Mouse (Mus musculus) cerebellum, adult (tissue): Measurements from ENCODE around the gene C2cd3.

ENCODE experiments used
- ATAC-seq: cut with Nextera tagmentation; 2 replicates; pipeline ENCODE4 v1.9.2; 2017; ENCODE audit warnings: mild to moderate bottlenecking, moderate library complexity, mixed read lengths; ENCODE audit not compliant: insufficient number of reproducible peaks, low FRiP score, low TSS enrichment

C2cd3 gene

DNA sequence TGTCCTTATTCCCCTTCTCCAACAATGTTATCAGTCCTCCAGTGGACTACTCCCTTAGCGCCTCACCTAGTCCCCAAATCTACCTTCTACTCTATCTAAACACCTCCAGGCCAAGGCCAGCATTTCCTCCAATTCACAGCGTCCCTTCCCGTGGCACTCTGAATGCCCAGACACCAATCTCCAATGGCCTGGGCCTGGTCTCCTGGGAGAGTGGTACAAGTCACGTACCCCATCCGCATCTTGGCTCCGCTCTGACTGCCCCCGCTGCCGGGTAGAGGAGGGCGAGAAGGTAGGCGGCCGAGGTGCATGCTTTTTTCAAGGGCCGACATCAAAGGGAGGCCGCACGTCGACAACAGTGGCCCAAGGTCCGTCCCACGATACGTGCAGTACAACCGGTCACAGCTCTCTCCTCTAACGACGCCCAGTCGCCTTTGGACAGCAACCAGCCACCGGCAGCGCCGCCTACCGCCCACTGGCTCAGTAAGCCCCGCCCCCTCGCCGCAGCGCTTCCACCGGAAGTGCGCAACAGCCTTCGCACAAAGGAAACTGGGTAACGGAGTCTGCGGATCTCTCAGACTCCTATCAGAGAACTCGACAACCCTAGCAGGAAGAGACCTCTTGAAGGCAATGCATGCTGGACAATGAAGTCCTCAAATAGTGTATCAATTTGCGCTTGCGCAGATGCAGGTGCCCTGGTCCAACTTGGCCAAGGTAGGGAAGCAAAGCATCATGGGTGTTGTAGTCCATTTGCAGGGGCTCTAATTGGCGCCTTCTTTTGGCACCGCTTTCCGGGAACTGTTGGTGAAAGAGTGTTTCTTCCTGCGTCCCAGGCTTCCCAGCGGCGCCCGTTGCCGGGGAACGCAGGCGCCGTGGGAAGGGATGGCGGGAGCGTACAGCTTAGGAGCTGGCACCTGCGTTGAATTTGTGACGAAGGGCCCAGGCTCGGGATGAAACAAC is at the start of gene C2cd3, which contains the start of gene Ppme1:
Gene C2cd3, plus strand, starts transcription at position 739 of the 957 bp plus-strand sequence.
Gene Ppme1, minus strand, starts transcription at position 813 of the 957 bp plus-strand sequence.
- peak; percentile 98 for ATAC-seq

DNA sequence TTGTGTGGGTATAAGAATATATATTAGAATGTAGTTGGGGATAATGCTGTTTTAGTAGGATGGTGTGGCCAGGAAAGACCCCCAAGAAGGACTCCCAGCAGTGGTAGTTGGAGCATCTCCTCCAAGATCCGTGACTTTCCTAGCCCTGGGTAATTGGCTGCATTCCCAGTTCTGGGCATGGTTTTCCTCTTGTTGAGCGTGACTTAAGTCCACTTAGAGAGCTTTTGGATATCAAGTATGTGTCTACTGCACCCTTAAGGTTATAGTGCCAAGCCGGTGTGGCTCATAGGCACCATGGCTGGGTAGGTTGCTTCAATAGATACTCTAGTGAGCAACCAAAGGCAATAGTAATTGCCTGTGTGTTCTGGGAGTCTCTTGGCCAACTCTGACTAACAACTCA is 48.3 kb upstream of the C2cd3 start:
- ATAC-seq, result no peak

DNA sequence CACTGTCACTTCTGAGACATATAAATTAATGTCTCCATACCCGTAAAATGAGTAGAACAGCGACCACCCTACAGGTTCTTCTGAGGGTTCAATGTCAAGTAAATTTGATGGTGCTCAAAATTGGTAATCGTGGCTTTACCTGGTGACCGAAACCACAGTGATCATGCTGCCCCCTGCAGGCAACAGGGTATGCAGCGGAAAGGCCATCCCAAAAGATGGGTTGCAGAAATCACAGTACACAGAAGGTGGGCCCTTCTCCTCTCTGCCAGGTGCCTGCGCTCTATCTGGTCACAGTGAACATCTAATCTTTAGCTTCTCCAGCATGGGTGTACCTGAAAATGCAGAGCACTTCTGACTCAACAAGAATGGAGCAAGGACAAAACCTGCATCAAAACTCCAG is 46.6 kb upstream of the C2cd3 start:
- ATAC-seq, result no peak

DNA sequence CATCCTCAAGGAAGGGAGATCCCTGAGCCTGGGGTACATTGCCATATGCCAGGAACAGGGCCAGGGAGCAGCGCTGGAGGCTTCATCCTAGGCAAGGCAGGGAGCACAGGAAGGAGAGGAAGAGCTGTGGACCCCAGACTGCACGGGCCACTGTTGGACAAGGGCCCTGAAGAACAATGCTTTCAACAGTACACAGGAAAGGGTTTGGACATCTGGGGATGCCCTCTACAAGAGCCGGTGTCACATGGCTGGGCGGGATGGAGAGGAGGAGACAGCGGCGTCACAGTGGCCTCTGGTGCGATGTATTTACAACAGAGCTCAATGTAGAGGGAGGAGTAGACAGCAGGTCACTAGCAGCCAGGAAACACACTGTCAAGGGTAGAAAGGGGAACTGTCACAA is 44.5 kb upstream of the C2cd3 start:
- no peak for ATAC-seq

DNA sequence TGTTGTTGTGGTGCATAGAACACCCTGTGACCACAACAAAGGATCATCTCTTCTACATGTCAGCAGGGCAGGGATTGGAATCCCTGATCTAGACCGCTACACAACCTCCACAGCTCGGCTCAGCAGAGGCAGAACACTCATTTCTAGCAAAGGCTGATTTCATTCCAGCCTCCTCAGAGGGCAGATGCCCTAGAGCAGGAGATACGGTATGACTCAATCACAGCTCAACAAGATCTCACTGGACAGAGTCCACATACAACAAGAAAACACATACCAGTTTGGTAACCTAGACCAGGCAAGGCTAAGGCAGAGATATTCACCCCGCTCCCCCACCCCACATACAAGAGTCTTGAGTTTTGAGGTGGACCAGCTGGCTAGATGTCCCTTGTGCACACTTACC is 43.4 kb upstream of the C2cd3 start:
- ATAC-seq, result no peak

DNA sequence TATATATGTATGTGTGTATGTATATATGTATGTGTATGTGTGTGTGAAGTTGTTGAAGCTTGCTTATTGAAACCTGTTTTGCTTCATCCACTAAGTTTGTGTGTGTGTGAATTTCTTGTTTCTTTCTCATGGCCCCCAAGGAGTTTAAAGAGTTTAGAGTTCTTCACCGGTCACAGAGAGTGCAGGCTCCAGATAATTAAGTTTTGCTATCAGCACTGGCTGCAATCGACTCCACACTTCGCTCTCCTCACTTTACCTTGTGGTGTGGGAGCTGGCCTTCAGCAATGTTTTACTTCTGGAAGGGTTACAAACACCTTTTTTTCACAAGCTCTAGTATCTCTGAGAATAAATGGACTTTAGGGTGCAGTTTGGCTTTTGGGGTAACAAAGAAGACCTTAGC is 40.8 kb upstream of the C2cd3 start:
- ATAC-seq, result no peak

DNA sequence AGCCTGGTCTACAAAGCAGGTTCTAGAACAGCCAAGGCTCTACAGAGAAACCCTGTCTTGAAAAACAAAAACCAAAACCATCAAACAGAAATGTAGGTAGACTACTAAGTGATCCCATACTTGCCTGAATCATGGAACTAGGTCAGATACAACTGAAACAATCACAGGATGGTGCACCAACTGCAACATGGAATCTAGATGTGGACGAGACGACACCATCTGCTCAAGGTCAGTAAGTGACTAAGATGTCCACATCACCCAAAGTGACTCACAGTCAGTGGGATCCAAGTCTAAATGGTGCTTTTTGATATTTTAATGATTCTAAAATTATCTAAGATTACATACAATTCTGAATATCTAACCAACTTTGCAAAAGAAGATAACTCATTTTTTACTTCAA is 36.1 kb upstream of the C2cd3 start:
- no peak for ATAC-seq

DNA sequence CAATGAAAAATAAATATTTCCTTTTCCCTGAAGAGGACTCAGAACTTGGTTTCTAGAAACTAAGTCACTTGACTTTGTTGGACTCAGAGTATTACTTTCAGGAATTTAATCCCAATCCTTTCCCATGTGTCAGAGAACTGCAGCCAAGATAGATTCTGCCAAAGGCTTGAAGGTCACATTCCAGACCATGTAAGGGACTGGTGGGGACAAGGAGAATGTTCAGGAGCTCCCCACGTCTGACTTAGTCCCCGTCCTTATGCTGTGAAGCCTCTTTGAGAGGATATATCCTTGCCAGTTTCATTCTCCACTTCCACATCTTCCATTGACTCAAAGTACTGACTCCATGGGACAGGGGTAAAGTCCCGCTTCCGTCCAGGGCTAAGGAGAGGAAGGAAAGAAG is 17.0 kb upstream of the C2cd3 start:
- no peak for ATAC-seq

DNA sequence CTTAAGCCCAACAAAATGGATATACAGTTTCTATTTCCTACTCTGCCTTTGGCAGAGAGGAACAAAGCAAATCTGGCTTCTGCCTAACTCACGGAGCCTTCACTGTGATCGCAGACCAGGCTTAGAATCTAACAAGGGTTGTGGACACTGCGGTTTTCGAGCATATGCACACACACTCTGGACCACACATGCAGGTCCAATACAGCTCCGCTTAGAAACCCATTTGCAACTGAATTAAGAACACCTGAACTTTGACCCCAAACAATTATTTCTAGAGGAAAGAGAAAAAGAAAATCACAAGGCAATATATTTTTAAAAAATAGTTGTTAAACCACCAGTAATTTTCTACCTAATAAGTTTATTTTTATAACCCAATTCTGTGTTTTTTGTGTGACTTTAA is 15.7 kb upstream of the C2cd3 start:
- no peak for ATAC-seq

DNA sequence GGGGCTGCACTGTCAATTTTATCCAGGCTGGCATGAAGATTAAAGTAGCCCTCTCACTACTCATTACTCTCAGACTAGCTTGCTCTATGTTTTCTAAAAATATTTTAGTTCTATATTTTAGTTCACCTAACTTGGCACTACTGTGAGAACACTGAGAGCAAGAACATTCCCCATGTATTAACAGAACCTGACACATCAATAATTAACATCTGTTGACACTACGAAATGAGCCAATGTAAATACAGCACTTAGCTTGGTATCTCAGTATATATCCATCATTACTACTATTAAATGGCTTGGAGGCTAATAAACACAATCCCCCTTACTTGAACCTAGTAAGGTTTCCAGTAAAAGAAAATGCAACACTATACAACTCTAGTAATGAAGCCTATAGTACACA is 15.3 kb upstream of the C2cd3 start:
- ATAC-seq, result no peak

DNA sequence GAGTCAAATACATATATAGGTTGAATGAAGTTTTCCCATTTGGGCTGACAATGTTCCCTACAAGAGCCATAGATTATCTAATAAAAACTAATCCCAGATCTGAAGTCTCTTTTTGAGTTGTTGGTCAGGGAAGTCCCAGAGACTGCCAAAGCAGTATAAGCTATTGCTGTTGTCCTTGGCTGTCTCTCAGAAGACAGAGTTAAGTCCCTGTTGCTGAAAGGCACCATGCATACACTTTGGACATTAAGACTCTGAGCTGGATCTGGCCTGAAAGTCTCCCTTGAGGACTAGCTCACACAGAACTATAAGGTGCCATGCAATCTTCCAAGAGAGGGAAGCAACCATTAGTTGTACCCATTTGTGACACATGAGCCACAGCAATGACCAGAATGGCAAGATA is 14.2 kb upstream of the C2cd3 start:
- no peak for ATAC-seq

DNA sequence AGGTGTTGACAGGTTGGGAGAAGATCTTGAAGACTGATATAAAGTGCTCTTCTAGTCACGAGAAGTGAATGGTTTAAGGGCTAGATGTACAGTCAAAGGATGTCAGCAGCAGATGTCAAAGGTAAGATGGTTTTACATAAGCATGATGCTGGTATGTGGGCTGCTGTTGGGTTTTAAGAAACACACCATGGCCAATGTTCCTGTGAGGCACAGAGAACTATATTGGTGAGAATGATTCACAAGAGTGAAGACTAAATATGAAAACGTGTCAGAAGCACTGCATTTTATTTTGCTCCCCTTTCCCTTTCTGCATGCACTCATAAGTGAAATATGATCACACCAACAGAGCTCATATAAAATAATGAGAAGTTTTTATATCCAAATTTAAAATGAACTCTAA is 8.9 kb upstream of the C2cd3 start:
- ATAC-seq, result no peak

DNA sequence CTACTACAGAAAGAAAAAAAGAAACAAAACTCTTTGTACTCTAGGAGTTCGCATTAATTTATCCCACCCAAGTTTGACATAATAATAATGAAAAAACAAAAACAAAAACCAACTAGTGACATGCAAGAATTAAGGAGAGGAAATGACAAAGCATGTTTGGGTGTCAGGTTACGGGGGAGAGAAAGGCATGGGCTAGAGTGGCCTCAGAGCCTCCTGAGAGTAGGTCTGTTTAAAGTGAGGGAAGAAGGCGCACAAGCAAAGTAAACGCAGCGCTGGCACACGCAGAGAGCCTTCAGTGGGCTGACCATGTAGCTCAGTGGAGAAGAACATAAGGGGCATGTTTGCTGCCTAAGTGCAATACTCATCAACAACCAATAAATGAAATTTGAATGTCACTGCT is 7.1 kb upstream of the C2cd3 start:
- ATAC-seq, result no peak

DNA sequence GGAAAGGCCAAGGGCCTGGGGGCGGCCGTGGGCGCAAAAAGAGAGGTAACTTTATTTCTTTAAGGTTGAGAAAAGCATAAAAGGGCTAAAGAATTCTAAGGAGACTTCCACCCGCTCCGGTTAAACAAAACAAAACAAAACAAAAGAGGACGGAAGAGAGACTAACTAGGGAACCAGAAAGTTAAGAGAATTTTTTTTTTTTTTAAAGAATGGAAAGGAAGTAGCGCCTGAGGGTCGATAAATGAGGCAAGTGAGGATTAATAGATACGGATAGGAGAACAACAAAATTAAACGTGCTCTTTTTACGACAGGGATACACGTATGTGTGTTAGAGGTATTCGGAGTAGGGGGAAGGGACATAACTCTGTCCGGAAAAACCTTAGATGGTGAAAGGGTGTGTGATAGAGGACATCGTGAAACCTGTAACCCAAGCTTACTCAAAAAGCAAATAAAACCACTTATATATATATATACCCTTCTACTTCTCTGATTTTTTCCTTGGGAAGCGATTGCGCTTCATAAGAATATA is 483 bp downstream of the C2cd3 start:
- no peak for ATAC-seq

DNA sequence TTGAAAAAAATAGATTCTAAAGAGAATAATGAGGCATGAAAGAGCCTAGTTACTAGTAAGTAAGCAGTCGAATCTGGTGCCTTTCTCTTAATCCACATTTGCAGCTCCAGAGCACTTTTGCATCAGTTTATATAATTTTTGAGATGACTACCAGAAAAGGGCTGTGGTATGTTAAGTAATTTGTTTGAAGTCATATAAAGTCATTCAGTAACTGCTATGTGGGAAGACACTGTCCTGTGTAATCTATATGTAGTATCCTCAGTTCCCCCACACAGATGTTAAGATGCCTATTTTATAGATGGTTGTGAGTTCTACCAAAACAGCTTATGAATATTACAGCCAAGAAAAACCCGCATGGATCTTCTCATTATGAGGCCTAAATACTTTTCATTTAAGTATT is 6.2 kb downstream of the C2cd3 start:
- ATAC-seq, result no peak

DNA sequence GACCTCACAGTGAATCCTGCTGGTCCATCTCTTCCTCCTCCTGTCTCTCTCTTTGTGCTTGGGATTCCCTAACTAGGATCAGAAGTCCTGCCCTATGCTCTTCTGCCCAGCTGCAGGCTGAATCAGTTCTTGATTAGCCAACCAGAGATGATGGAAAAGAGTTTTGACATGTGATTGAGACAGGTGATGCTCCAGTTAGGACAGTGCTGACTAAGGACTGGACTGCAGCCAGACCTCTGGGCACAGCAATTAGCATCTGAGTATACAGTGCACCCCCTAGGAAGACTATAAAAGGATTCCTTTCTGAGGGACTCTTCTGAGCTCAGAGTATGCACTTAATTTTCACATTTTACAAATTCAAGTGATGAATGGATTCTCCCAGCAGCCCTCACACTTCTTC is 9.1 kb downstream of the C2cd3 start:
- no peak for ATAC-seq

DNA sequence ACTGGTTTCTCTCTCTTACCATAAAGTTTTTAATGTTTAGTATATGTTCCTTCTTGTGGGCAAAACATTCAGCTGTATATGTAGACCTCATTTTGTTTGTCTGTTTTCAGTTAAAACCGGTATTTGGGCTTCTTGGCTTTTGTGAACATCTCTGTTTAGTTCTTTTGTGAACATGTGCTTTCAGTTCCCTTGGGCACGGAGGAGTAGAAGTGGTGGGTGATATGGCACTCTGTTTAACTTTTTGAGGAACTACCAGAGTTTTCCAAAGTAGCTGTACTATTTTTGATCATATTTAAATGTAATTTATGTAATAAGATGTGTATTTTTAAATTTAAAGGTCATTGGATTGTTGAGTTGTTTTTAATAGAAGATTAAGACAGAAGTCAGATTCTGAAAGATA is 11.2 kb downstream of the C2cd3 start:
- ATAC-seq, result no peak

DNA sequence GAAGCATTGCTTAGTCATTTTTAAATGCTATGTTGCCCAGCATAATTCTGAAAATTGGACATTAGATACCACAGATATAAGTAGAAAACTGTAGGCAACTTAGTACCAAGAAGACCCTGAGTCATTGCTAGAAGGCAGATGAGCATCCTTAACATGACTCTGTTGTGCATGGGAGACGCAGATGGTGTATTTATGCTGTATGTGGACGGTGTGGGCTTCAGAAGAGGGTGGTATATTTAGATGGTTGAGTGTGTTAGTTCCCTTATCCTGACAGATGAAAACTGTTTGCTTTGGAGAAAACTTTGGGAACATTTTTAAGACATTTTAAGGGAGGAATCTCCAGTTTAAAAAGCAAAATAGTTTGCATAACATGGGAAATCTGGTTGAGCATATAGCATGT is 16.1 kb downstream of the C2cd3 start:
- ATAC-seq, result no peak

DNA sequence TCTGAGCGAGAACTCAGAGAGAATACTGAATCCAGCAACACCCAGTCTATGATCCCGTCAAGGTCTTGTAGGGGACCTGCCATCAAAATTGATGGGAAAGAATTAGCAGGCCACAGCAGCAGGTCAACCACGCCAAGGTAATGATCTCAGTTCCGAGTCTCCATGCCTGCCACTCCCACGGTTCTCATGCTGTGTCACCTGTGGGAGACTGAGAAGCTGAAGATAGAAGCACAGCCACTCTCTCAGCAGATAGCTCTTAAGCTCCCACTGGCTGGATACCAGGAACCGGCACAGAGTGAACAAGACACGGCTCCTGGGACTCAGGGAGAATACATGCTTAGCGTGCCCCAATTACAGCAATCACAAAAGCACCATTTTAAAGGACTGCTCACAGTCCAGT is 18.1 kb downstream of the C2cd3 start:
- no peak for ATAC-seq

DNA sequence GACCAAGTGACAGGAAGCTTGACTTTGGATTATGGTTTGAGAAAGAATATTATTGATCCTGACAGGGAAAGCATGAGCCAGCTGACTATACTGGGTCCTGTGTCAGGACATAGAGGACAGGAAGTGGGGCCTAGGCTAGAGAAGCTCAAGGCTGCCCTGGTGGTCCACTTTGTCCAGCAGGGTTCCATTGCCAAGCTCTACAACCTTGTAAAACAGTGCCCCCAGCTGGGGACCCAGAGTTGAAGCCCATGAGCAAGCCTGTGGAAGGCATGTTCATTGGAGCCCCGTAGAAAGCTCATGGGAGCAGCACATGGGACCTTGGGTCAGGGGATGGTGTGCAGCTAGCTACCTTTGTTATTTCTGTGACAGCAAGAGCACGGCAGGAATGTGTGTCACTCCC is 20.2 kb downstream of the C2cd3 start:
- ATAC-seq, result no peak

DNA sequence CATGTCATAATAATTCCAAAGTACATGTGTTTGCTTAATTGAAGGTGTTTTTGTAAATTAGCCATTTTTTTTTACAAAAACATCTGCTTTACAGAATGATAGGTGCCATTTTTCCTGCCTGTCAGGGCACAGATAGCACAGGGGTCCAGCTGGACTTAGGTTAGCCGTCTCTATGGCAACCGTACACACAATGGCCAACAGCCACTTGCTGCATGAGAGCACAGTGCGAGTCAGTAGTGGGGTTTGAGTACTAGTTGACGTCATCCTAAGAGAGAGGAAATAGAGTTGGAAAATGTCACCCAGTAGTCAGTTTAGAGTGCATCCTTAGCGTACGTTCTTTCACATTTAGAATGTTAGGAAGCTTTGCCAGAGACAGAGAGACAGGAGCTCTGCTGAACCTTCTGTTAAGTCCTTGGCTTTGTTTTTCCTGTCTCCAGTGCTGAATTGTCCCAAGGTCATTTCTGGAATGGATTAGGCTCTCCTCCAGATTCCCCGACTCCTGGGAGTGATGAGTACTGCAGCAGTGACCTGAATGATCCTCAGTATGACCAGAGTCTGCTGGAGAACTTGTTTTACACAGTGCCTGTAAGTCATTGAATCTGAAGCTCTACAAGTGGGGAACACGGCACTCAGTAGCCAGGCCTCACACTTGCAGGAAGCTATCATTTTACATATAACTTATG is 27.3 kb downstream of the C2cd3 start:
- no peak for ATAC-seq
